Mouse (Mus musculus) kidney, postnatal 10 days (tissue): ENCODE data around the gene Apc2.
"Not testable (repeated sequence)": the region's sequence is repeated elsewhere in the genome, so short reads cannot be mapped to it uniquely, and the experiment has no call there.

ENCODE experiments used
- DNase-seq: peaks from one replicate; pipeline ENCODE4 v3.0.0; 2021; ENCODE audit warnings: mixed read lengths

The Apc2 gene

GRCm38 (mm10) chr10:80344131-80344661 is 48.4 kb downstream of the Apc2 start:
- no peak for DNase-seq

DNA sequence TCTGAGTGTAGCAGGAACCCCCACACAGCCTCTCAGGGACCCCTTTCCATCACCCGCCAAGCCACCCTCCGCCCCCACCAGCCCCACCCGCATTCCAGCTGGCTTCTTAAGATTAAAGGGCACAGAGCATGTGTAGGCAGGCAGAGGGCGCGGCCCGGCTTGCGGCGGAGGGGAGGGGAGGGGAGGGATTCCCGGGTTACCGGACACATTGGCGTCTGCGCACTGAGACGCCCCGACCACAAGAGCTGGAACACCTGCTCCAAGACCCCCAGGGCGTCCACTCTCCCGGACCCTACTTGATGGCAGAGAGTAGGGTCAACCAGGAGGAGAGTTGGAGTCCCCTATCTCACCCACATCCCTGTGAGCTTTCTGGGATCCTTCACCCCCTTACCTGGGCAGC is 49.3 kb downstream of the Apc2 start:
- peak; percentile 50 for DNase-seq

GRCm38 (mm10) chr10:80345929-80346328 is 50.2 kb downstream of the Apc2 start:
- not testable (repeated sequence) for DNase-seq

- no peak for DNase-seq
Observed at GRCm38 (mm10) chr10:80347514-80347967, 51.8 kb downstream of the Apc2 start.

DNA sequence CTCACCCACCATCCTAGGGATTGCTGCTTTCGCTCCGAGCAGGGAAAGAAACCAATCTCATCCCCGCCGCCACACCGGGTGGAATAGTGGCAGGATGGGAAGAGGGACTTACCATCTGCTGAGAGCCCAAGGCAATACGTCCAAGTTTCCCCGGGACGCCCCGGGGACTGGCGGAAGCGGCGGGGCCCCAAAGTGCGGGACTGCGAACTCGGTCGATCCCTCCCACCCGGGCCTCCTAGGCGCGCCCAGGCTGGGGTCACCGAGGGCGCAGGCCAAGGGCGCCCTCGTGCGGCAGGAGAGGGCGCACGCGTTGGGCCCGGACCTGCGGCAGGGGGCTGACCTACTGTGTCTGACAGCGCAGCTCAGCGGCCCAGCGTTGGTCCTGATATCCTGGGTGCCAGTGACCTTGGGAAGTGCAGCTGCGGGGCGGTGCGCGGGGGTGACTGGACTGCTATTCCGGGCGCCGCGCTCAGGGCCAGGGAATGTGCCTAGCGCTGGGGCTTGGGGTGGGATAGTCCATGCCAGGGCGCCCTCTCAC is 52.5 kb downstream of the Apc2 start, which contains the start of gene Adamtsl5:
Adamtsl5 (minus strand) TSS at position 169 of the 538 bp plus-strand sequence.
- DNase-seq, result peak; percentile 70

DNA sequence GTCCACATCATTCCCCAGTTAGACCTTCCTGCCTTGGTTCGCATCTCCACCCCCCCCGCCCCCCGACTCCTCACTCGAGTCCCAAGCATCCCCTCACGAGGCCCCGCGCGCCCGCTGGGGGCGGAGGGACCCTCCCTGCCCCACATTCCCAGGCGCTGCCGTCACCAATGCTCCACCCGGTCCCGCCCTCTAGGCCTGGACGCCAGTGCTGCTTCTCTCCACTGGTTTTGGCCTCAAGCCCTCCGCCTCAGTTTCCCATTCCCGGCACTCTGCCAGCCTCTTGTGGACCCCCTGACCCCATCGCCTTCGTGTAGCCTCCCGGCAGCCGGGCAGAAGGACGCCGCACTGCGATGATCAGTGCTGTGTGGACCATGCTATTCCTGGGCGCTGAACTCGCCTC is 53.2 kb downstream of the Apc2 start:
- DNase-seq, result peak; percentile 50

DNA sequence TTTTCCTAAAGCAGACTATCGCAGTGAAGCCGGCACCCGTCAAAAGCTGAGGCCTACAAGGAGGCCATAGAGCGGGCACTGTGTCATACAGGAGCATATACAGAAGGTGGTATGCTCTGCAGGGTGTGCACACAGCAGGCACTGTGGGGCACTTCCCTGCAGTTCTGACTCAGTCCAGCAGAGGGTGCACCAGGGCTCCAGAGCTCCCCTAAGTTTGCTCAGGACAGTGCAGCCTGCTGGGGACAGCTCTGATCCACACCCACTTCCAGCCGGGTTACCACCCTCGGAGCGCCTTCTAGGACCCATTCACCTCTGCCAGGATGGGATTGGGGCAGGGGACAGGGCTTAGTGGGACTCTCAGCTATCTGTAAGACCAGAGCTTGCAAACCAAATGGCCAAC is 54.5 kb downstream of the Apc2 start:
- peak; percentile 94 for DNase-seq

DNA sequence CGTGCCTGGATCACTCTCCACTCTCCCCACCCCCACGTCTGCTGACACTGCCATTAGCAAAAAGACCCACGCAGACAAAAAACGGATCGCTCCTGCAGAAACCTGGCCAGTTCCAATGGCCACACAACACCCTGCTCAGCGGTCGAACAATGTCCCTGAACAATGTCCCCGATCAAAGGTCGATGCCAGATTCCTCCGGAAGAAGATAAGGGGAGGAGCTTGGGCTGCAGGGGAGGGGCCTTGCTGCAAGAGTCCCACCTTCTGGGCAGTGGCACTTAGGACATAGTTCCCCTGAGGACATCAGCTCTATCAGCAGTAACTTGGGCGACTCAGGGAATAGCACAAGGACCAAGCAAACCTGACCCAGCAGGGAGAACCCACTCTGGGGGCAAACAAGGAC is 56.1 kb downstream of the Apc2 start:
- peak; percentile 62 for DNase-seq

- DNase-seq, result no peak
Observed at GRCm38 (mm10) chr10:80352727-80353126, 57.0 kb downstream of the Apc2 start.

- no peak for DNase-seq
Observed at GRCm38 (mm10) chr10:80355431-80355830, 59.7 kb downstream of the Apc2 start.

DNA sequence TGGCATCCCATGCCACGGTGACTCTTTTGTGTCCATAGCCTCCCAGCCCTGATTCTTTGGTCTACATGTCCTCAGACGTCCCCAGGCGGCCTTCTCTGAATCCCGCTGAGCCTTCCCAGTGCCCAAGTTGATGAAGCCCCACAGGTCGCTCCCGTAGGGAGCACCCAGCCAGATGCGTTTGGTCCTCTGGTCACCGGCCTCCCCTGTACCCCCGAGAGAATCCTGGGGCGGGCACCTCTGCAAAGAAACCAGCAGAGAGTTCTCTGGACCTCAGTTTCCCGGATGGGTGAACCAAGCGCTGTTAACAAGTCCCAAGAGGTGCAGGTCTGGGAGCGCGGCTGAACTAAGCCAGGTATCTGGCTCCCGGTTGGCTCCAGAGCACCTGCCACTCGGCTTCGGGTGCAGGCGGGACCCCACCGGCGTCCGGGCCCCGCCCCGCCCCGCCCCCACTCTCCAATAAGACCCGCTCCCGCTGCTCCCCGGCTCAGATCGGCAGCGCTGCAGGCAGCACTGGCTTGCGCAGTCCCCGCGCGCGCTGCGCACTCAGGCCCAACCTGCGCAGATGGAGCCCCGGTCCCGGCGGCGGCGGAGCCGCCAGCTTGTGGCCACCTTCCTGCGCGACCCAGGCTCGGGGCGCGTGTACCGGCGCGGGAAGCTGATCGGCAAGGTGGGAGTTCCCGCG is 60.4 kb downstream of the Apc2 start, which contains the start of gene Plk5:
Plk5 (plus strand) TSS at position 459 of the 682 bp plus-strand sequence.
- no peak for DNase-seq

- no peak for DNase-seq
Observed at GRCm38 (mm10) chr10:80356737-80357136, 61.0 kb downstream of the Apc2 start.

- DNase-seq, result no peak
Observed at GRCm38 (mm10) chr10:80357336-80357735, 61.6 kb downstream of the Apc2 start.

- DNase-seq, result peak; percentile 65
Observed at GRCm38 (mm10) chr10:80357994-80358639, 62.3 kb downstream of the Apc2 start.

GRCm38 (mm10) chr10:80363734-80364133 is 68.0 kb downstream of the Apc2 start:
- DNase-seq, result no peak

DNA sequence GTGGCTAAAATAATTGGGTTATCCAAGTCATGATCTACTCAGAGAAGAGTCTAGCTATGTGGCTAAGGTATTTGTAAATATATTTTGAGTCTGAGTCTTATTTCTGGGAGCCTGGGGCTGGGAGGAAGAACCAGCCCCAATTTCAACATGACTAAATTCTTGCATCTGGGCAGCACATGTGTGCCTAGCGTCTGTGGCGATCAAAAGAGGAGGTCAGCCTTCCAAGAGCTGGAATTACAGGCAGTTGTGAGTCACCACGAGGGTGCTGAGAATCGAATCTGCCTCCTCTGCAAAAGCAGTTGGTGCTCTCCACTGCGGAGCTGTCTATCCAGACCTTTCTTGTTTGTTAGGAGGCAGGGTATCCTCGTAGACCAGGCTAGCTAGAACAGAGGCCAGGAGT is 70.0 kb downstream of the Apc2 start:
- no peak for DNase-seq
